Mouse (Mus musculus) heart, embryonic 16.5 days (tissue): ENCODE data around the gene Pip5k1b. TPM values are rescaled to one million over a fixed set of nuclear protein-coding genes. Genes with fewer than 3 reads are reported as not detected.
A peak's percentile ranks its signal among the peaks of the same experiment; 100 is the strongest.

Experiments used
- ATAC-seq: fragments of 200-750 bp; cut with Nextera tagmentation; replicated peaks from 2 replicates; pipeline ENCODE4 v1.8.0; 2017; ENCODE audit warnings: moderate number of reproducible peaks; ENCODE audit not compliant: insufficient read depth, low FRiP score; ENCODE audit errors: extremely low read depth
- H3K27ac ChIP-seq: fragments of 300-500 bp; sonication (generic); 2 replicates; pipeline ENCODE4 v1.5.1; 2014; ENCODE audit warnings: mild to moderate bottlenecking, low read length, control low read depth, moderate library complexity
- H3K27me3 ChIP-seq: fragments of 300-500 bp; sonication (generic); 2 replicates; pipeline ENCODE4 v1.6.1; 2014; ENCODE audit warnings: low read length, mixed read lengths; ENCODE audit not compliant: control insufficient read depth, insufficient read depth
- H3K36me3 ChIP-seq: fragments of 300-500 bp; sonication (generic); 2 replicates; pipeline ENCODE4 v1.6.1; 2014; ENCODE audit not compliant: control insufficient read depth, insufficient read depth
- H3K4me1 ChIP-seq: fragments of 300-500 bp; sonication (generic); 2 replicates; pipeline ENCODE4 v1.6.1; 2014; ENCODE audit warnings: low read length, mixed read lengths; ENCODE audit not compliant: control insufficient read depth, insufficient read depth
- H3K4me2 ChIP-seq: fragments of 300-500 bp; sonication (generic); 2 replicates; pipeline ENCODE4 v1.6.1; 2014; ENCODE audit warnings: low read depth, mild to moderate bottlenecking, control low read depth, low read length
- H3K4me3 ChIP-seq: fragments of 300-500 bp; sonication (generic); 2 replicates; pipeline ENCODE4 v1.5.1; 2014; ENCODE audit warnings: mild to moderate bottlenecking, control low read depth, low read length
- H3K9ac ChIP-seq: fragments of 300-500 bp; sonication (generic); 2 replicates; pipeline ENCODE4 v1.6.1; 2014; ENCODE audit warnings: low read length, control low read depth
- H3K9me3 ChIP-seq: fragments of 300-500 bp; sonication (generic); replicated peaks from 2 replicates; pipeline ENCODE4 v1.6.1; 2016; ENCODE audit warnings: low read length; ENCODE audit not compliant: control insufficient read depth
- WGBS: fragments of 180-500 bp; shearing (Covaris S2); extraction: QIAGEN DNeasy Blood & Tissue Kit; methylation state at CpG from one replicate; pipeline ENCODE4 v1.1.7; 2014; 5-methylcytosine and 5-hydroxymethylcytosine counted together
- polyA plus RNA-seq: library from polyadenylated mRNA; unstranded; fragments of >200 nt; fragmentation: Nextera tagmentation; extraction: Ambion mirVana; gene quantifications from 2 replicates; pipeline ENCODE4 v1.2.1, GENCODE M21; 2015

Pip5k1b gene
- polyA plus RNA-seq, 1 experiment from 2014 or later: 11.1 TPM

GRCm38 (mm10) chr19:24415778-24416621 lies 139.7 kb downstream of the Pip5k1b start:
- H3K4me3 ChIP-seq: no peak overlapping the region
- ATAC-seq: no peak
- H3K36me3 ChIP-seq: no peaks in the 10 kb centered on the region
- H3K27ac ChIP-seq: no peak overlapping the region
- no peak overlapping the region for H3K9ac ChIP-seq
- no peaks in the 10 kb centered on the region for H3K27me3 ChIP-seq
- H3K4me2 ChIP-seq: no peak overlapping the region
- peaks cover 16% of the 10 kb centered on the region for H3K4me1 ChIP-seq
- WGBS: 73% methylated on average over 8 of the region's 8 CpGs
- H3K9me3 ChIP-seq: no peaks in the 10 kb centered on the region; the same call in 1 of the 2 replicates

DNA sequence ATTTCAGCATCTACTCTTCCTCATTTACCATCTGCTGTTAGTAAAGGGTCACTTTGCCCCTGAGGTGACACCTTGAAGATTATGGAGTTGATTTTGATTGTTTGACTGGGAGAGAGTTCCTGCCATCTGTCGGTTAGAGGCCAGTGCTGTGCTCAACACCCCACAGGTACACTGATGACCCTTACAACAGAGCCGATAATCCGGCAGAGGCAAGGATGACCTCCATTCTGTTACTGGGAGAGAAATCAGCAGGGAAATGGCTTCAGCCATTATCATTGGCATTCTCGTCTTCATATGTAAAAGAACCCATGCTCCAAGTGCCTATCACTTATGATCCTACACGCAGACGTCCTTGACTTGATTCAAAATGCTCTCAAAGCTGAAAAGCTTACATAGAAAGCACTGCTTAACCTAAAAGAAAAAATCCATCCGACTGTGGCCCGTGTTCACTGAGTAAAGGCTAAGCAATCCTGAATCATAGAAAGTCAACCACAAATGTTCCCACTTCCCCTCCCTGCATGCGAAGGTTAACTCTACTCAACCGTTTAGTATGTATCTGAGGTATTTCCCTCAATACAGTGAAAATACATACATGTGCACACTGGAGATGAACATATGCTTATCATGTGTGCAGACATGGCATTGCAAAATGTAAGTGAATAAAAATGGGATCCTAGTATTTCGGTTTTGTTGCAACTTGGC lies 146.7 kb downstream of the Pip5k1b start:
- ATAC-seq: no peak
- Histone ChIP-seq H3K9me3 (no peaks in the 10 kb centered on the region), H3K4me1 (peaks cover 5% of the 10 kb centered on the region; the same call in 1 of the 2 replicates), H3K36me3 (no peaks in the 10 kb centered on the region), H3K9ac (no peak overlapping the region), H3K4me2 (no peak overlapping the region), H3K27ac (no peak overlapping the region), H3K27me3 (no peaks in the 10 kb centered on the region), H3K4me3 (no peak overlapping the region)
- 86% methylated on average over 11 of the region's 11 CpGs for WGBS

GRCm38 (mm10) chr19:24404716-24405115 lies 151.0 kb downstream of the Pip5k1b start:
- H3K9me3 ChIP-seq: no peaks in the 10 kb centered on the region
- H3K4me1 ChIP-seq: peaks cover 12% of the 10 kb centered on the region; the same call in 1 of the 2 replicates
- no peak for ATAC-seq
- WGBS: 71% methylated on average over 3 of the region's 3 CpGs
- H3K4me3 ChIP-seq: no peak overlapping the region
- H3K9ac ChIP-seq: no peak overlapping the region
- H3K27ac ChIP-seq: no peak overlapping the region
- no peaks in the 10 kb centered on the region for H3K36me3 ChIP-seq
- no peak overlapping the region for H3K4me2 ChIP-seq
- H3K27me3 ChIP-seq: no peaks in the 10 kb centered on the region

GRCm38 (mm10) chr19:24403245-24403644 lies 152.4 kb downstream of the Pip5k1b start:
- Histone ChIP-seq H3K36me3 (no peaks in the 10 kb centered on the region), H3K9ac (no peak overlapping the region), H3K4me1 (peaks cover 12% of the 10 kb centered on the region; the same call in 1 of the 2 replicates), H3K27ac (peak overlapping the region; percentile 62), H3K4me3 (no peak overlapping the region), H3K9me3 (no peaks in the 10 kb centered on the region), H3K27me3 (no peaks in the 10 kb centered on the region), H3K4me2 (no peak overlapping the region)
- ATAC-seq: peak; percentile 63
- 49% methylated on average over 6 of the region's 6 CpGs for WGBS

DNA sequence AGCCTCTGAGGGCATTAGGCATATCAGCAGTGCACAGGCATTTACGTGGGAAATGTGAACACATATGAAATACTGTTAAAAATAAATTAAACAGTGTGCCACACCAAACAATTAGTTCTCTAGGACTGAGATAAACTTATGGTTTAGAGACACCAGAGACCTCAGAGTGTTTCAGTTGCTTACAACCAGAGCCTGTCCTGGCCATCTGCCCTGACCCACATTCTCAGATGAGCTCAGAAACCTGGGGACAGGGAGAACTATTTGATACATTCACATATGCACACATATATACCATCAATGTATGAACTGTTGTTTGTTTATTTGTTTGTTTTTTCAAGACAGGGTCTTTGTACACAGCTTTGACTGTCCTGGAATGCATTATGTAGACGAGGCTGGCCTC lies 161.8 kb downstream of the Pip5k1b start:
- WGBS: 78% methylated on average over 2 of the region's 2 CpGs
- H3K4me1 ChIP-seq: no peaks in the 10 kb centered on the region
- H3K9ac ChIP-seq: no peak overlapping the region
- H3K4me2 ChIP-seq: no peak overlapping the region
- H3K27ac ChIP-seq: no peak overlapping the region
- no peaks in the 10 kb centered on the region for H3K9me3 ChIP-seq
- no peaks in the 10 kb centered on the region for H3K27me3 ChIP-seq
- no peak for ATAC-seq
- no peak overlapping the region for H3K4me3 ChIP-seq
- no peaks in the 10 kb centered on the region for H3K36me3 ChIP-seq

DNA sequence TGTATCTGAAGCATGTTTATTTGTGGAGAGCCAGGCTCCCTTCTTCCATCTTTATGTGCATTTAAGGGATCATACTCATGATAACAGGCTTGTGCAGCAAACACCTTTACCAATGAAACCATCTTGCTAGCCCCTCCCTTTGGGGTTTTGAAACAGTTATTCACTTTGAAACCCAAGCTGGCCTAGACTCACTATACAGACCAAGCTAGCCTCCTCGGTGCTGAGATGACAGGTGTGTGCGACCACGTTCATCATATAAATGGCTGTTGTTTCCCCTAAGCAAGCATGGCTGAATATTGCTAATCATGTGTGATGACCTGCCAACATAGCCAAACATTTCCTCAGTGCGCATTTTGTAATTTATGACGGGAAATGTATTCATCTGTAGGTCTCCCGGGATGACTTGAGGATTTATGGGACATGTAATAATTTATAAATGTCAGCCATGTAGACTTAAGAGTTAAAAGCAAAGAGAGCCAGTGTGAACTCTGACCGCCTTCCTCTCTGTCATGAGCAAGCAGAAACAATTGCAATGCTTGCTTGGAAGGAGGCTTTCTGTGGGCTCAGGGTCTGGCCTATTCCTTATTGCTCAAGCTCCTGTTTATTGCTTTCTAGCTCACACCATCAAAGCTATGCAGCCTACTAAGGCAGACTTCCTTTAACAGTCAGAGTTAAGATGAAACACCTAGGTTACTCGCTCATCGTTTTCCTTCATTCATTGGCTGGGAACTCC lies 164.0 kb downstream of the Pip5k1b start:
- Histone ChIP-seq H3K9me3 (no peaks in the 10 kb centered on the region), H3K36me3 (peaks cover 8% of the 10 kb centered on the region), H3K4me1 (no peaks in the 10 kb centered on the region), H3K27ac (no peak overlapping the region), H3K4me2 (no peak overlapping the region), H3K9ac (no peak overlapping the region), H3K4me3 (no peak overlapping the region), H3K27me3 (no peaks in the 10 kb centered on the region)
- ATAC-seq: no peak
- 84% methylated on average over 9 of the region's 9 CpGs for WGBS

- no peaks in the 10 kb centered on the region for H3K4me1 ChIP-seq
- peaks cover 8% of the 10 kb centered on the region for H3K36me3 ChIP-seq
- 78% methylated on average over 22 of the region's 22 CpGs for WGBS
- no peak overlapping the region for H3K9ac ChIP-seq
- no peaks in the 10 kb centered on the region for H3K9me3 ChIP-seq
- no peak for ATAC-seq
- no peaks in the 10 kb centered on the region for H3K27me3 ChIP-seq
- H3K4me3 ChIP-seq: no peak overlapping the region
- no peak overlapping the region for H3K27ac ChIP-seq
- no peak overlapping the region for H3K4me2 ChIP-seq
Observed at GRCm38 (mm10) chr19:24386956-24387865, 168.5 kb downstream of the Pip5k1b start.

GRCm38 (mm10) chr19:24378470-24378869 lies 177.2 kb downstream of the Pip5k1b start:
- no peak overlapping the region for H3K9ac ChIP-seq
- H3K36me3 ChIP-seq: peaks cover 3% of the 10 kb centered on the region; the same call in 1 of the 2 replicates
- no peaks in the 10 kb centered on the region for H3K9me3 ChIP-seq
- no peaks in the 10 kb centered on the region for H3K27me3 ChIP-seq
- peaks cover 9% of the 10 kb centered on the region for H3K4me1 ChIP-seq
- no peak overlapping the region for H3K27ac ChIP-seq
- H3K4me3 ChIP-seq: no peak overlapping the region
- peak; percentile 81 for ATAC-seq
- H3K4me2 ChIP-seq: peak overlapping the region; percentile 1; the same call in 1 of the 2 replicates
- 22% methylated on average over 6 of the region's 6 CpGs for WGBS
